Mouse (Mus musculus) spleen, adult 2 months (tissue): ENCODE measurements around the gene Cdkl1. TPM values are rescaled to one million over a fixed set of nuclear protein-coding genes. Genes with fewer than 3 reads are reported as not detected.

Experiments
- DNase-seq, 2 experiments: peaks; one replicate each; pipeline versions ENCODE4 v3.0.0 to v3.0.0-alpha.2; 2012 to 2021; ENCODE audit warnings: low spot score in 2 of 2, low read depth in 1 of 2
- H3K27ac ChIP-seq: fragments of 200-500 bp; 2 replicates; pipeline ENCODE4 v1.5.1; 2012; ENCODE audit warnings: low read length, inconsistent platforms; ENCODE audit not compliant: insufficient read depth
- H3K27me3 ChIP-seq: fragments of 200-500 bp; 2 replicates; pipeline ENCODE4 v1.6.1; 2012; ENCODE audit warnings: mild to moderate bottlenecking, moderate library complexity, low read length, inconsistent platforms; ENCODE audit not compliant: control insufficient read depth, insufficient read depth
- H3K36me3 ChIP-seq: fragments of 200-500 bp; 2 replicates; pipeline ENCODE4 v1.6.1; 2012; ENCODE audit warnings: mild to moderate bottlenecking, low read length, inconsistent platforms; ENCODE audit not compliant: control insufficient read depth, insufficient read depth
- H3K4me1 ChIP-seq: fragments of 200-500 bp; 2 replicates; pipeline ENCODE4 v1.6.1; 2011; ENCODE audit warnings: inconsistent platforms; ENCODE audit not compliant: control insufficient read depth, insufficient read depth, insufficient read length
- H3K4me3 ChIP-seq: fragments of 200-500 bp; 2 replicates; pipeline ENCODE4 v1.5.1; 2011; ENCODE audit warnings: mild to moderate bottlenecking, inconsistent platforms; ENCODE audit not compliant: insufficient read depth, insufficient read length; ENCODE audit errors: extremely low read depth
- CTCF ChIP-seq: fragments of 200-500 bp; IDR thresholded peaks from 2 replicates; pipeline ENCODE4 v1.5.1; 2011; ENCODE audit warnings: mild to moderate bottlenecking, inconsistent platforms; ENCODE audit not compliant: insufficient read depth, insufficient read length, insufficient replicate concordance; ENCODE audit errors: extremely low read depth
- POLR2A ChIP-seq: fragments of 200-500 bp; IDR thresholded peaks from 2 replicates; pipeline ENCODE4 v1.6.1; 2011; ENCODE audit warnings: low read depth, low read length, inconsistent platforms
- WGBS: fragments of 180-500 bp; shearing (Covaris S2); methylation state at CpG from one replicate; pipeline ENCODE4 v1.1.7; 2018; 5-methylcytosine and 5-hydroxymethylcytosine counted together
- polyA plus RNA-seq: library from polyadenylated mRNA; depleted of rRNA; stranded (reverse); fragments of >200 nt; gene quantifications from 2 replicates; pipeline ENCODE4 v1.2.3, GENCODE M21; 2012

Gene Cdkl1
- polyA plus RNA-seq, 1 experiment: 2.7 TPM

DNA sequence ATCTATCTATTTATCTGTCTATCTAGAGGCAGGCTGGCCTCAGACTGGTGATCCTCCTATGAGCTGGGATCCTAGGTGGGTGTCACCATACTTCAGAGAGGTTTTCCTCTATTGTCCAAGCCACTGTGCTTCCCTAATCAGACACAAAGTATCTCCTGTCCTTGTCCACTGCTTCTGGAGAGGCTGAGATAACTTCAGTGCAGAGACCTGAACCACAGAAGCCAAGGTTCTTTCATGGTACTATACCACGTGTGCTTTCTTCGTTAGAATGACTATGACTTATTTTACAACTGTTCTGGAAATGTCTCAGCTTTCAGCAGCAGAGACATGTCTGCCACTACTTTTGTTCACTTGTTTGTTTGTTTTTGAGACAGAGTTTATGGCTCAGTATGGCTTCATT lies 22.2 kb downstream of the Cdkl1 start:
- TF ChIP-seq POLR2A (no peak), CTCF (no peak)

GRCm38 (mm10) chr12:69767476-69768258 lies 23.4 kb downstream of the Cdkl1 start:
- TF ChIP-seq POLR2A: no peak
- TF ChIP-seq CTCF: no peak
- no peak overlapping the region for H3K27ac ChIP-seq
- no peaks in the 10 kb centered on the region for H3K27me3 ChIP-seq
- WGBS: 81% methylated on average over 9 of the region's 9 CpGs
- H3K36me3 ChIP-seq: no peaks in the 10 kb centered on the region
- no peak for DNase-seq
- H3K4me1 ChIP-seq: peaks cover 2% of the 10 kb centered on the region; the same call in 1 of the 2 replicates
- H3K4me3 ChIP-seq: no peak overlapping the region

More for the DNA sequence above, 22.2 kb downstream of the Cdkl1 start:
- no peak overlapping the region for H3K4me3 ChIP-seq
- H3K27ac ChIP-seq: no peak overlapping the region
- no peaks in the 10 kb centered on the region for H3K27me3 ChIP-seq
- H3K4me1 ChIP-seq: peaks cover 2% of the 10 kb centered on the region; the same call in 1 of the 2 replicates
- WGBS: 70% methylated on average over 2 of the region's 2 CpGs
- DNase-seq: no peak
- H3K36me3 ChIP-seq: no peaks in the 10 kb centered on the region

GRCm38 (mm10) chr12:69766185-69766904 lies 24.7 kb downstream of the Cdkl1 start:
- TF ChIP-seq CTCF: no peak
- TF ChIP-seq POLR2A: no peak
- DNase-seq: peak; percentile 10 to 34
- H3K27ac ChIP-seq: no peak overlapping the region
- no peak overlapping the region for H3K4me3 ChIP-seq
- peaks cover 2% of the 10 kb centered on the region; the same call in 1 of the 2 replicates for H3K4me1 ChIP-seq
- H3K36me3 ChIP-seq: no peaks in the 10 kb centered on the region
- H3K27me3 ChIP-seq: no peaks in the 10 kb centered on the region
- 77% methylated on average over 10 of the region's 10 CpGs for WGBS

DNA sequence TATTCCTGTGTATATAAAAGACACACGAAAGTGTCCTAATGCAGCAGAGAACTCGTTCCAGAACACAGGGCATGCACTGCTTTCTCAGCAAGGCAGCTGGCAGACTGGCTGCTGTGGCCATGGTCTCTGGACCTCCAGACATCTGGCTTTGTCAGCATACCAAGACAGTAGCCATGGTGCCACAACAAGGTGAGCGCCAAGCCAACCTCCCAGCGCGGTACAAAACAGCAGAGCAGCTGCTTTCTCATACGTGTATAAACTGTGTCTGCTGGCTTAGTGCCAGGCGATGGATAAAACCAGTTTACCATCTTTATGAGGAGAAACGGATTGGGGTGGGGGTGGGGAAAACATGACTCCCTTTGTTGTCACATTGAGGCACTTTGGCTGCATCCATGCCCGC lies 25.5 kb downstream of the Cdkl1 start:
- TF ChIP-seq POLR2A: no peak
- TF ChIP-seq CTCF: no peak
- 88% methylated on average over 9 of the region's 9 CpGs for WGBS
- no peak overlapping the region for H3K4me3 ChIP-seq
- H3K36me3 ChIP-seq: no peaks in the 10 kb centered on the region
- H3K4me1 ChIP-seq: peaks cover 2% of the 10 kb centered on the region; the same call in 1 of the 2 replicates
- H3K27ac ChIP-seq: no peak overlapping the region
- DNase-seq: no peak
- no peaks in the 10 kb centered on the region for H3K27me3 ChIP-seq

- no peak overlapping the region for H3K27ac ChIP-seq
- no peak for DNase-seq
Observed at GRCm38 (mm10) chr12:69761603-69762002, 29.5 kb downstream of the Cdkl1 start.

DNA sequence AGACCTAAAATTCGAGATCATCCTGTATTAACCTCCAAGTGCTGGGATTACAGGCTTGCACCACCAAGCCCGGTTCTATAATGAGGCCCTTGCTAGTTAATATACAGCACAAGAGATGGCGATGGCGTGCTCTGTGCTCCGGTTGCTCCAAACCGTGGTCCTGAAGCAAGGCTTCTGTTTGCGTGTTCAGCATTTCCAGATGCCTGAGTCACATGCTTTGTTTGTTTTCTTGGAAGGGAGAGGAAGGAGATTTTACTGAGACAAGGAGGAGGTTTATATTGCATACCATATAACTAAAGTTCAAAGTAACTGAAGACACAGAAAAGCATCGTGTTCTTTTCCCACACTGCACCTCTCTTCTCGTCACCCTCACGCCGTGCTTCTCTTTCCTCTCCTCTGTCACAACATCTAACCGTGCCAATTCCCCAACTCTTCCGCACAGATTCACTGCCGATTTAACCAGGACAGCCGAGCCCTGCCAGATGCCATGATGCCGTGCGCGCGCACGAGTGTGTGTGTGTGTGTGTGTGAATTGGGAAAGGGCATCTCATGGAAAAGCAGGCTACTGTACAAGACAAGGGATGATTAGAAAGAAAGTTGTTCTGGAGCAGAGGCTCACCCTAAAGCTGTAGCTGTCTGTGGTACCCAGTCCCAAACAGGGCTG lies 30.2 kb downstream of the Cdkl1 start:
- H3K4me3 ChIP-seq: no peak overlapping the region
- no peak for TF ChIP-seq CTCF
- TF ChIP-seq POLR2A: no peak
- no peak overlapping the region for H3K27ac ChIP-seq
- peaks cover 2% of the 10 kb centered on the region; the same call in 1 of the 2 replicates for H3K4me1 ChIP-seq
- DNase-seq: no peak
- no peaks in the 10 kb centered on the region for H3K36me3 ChIP-seq
- WGBS: 91% methylated on average over 20 of the region's 20 CpGs
- no peaks in the 10 kb centered on the region for H3K27me3 ChIP-seq

More at GRCm38 (mm10) chr12:69761603-69762002, 29.5 kb downstream of the Cdkl1 start:
- H3K4me1 ChIP-seq: peaks cover 2% of the 10 kb centered on the region; the same call in 1 of the 2 replicates
- no peak for TF ChIP-seq CTCF
- TF ChIP-seq POLR2A: no peak
- no peaks in the 10 kb centered on the region for H3K36me3 ChIP-seq
- no peaks in the 10 kb centered on the region for H3K27me3 ChIP-seq
- no peak overlapping the region for H3K4me3 ChIP-seq
- WGBS: 93% methylated on average over 2 of the region's 2 CpGs
